In the genomic region with DNA sequence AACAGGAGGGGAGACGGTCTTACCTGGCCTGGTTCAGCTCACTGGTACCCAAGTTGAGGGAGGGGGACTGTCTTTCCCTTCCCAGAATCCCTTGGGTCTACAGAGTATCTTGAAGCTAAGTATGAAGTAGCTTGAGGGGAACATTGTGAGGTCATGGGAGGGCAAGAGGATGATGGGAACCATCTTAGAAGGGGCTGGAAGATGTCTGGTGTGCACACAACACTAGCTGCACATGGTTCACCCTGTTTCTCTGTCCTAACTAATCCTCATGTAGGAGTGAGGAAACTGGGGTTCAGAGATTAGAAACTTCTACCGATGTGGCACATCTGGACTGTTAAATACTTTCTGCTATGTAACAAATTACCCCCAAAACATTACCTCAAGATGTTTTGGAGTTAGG, we compare ENCODE assay signal across 8 mouse cellular contexts. TPM values are rescaled to one million over a fixed set of nuclear protein-coding genes. Genes with fewer than 3 reads are reported as not detected.
DNase-seq lines count a peak whose midpoint lies in the region; ATAC-seq and TF ChIP-seq lines count a peak whose summit lies in the region.

Gene Pdpk1, minus strand, starts transcription at position 101 of the 400 bp plus-strand sequence.

- peaks cover 10% of the 10 kb centered on the region; the same call in 1 of the 2 replicates for H3K4me1 ChIP-seq in heart, embryonic 10.5 days
- H3K4me1 ChIP-seq in midbrain, postnatal 0 days (ENCODE audit: insufficient read depth, low read length): peaks cover 5% of the 10 kb centered on the region; the same call in 1 of the 2 replicates

- peak within 1 kb of the TSS; percentile 62 for H3K4me3 ChIP-seq in heart, embryonic 10.5 days
- peak within 1 kb of the TSS; percentile 27; the same call in 1 of the 2 replicates for H3K4me3 ChIP-seq in midbrain, postnatal 0 days (ENCODE audit: low read depth, low read length)

- H3K9me3 ChIP-seq in heart, embryonic 10.5 days: no peaks in the 10 kb centered on the region
- no peaks in the 10 kb centered on the region for H3K9me3 ChIP-seq in midbrain, postnatal 0 days (ENCODE audit: low read length)

- H3K9ac ChIP-seq in midbrain, postnatal 0 days (replicated peaks; ENCODE audit: low read length, poor library complexity, severe bottlenecking): no peak within 1 kb of the TSS; the same call in 1 of the 2 replicates

- no peak for TF ChIP-seq CTCF in midbrain, postnatal 0 days (IDR thresholded peaks at IDR 0.05)

- DNase-seq in layer of hippocampus, adult 8-10 months (ENCODE audit: low spot score in 2 of 2): no peak
- no peak for DNase-seq in layer of hippocampus, adult 9-10 months (ENCODE audit: low spot score)
- no peak for DNase-seq in heart, embryonic 10.5 days (ENCODE audit: low spot score)
- DNase-seq in left cerebral cortex, adult 8-10 months (ENCODE audit: low spot score in 2 of 2): no peak
- no peak for DNase-seq in midbrain, postnatal 0 days (ENCODE audit: low spot score)
- DNase-seq in frontal cortex, postnatal 36 days (ENCODE audit: low spot score in 2 of 2): no peak
- DNase-seq in cerebellum, adult 9-11 months: no peak

- H3K27ac ChIP-seq in heart, embryonic 10.5 days: peak within 1 kb of the TSS; percentile 52; the same call in 1 of the 2 replicates
- no peak within 1 kb of the TSS for H3K27ac ChIP-seq in midbrain, postnatal 0 days (ENCODE audit: low read depth, low read length)

- peak within 1 kb of the TSS; percentile 63 for H3K4me2 ChIP-seq in midbrain, postnatal 0 days (ENCODE audit: low read depth, low read length, poor library complexity, severe bottlenecking)

- no peak for ATAC-seq in common myeloid progenitor, adult 5-6 weeks (replicated peaks; ENCODE audit: low read depth, poor library complexity, severe bottlenecking)
- no peak for ATAC-seq in midbrain, postnatal 0 days (ENCODE audit: low FRiP score)

- WGBS in heart, embryonic 10.5 days: 82% methylated on average over 2 of the region's 2 CpGs
- 95% methylated on average over 2 of the region's 2 CpGs for WGBS in midbrain, postnatal 0 days

- peaks cover 13% of the 10 kb centered on the region; the same call in 1 of the 2 replicates for H3K36me3 ChIP-seq in heart, embryonic 10.5 days
- no peaks in the 10 kb centered on the region for H3K36me3 ChIP-seq in midbrain, postnatal 0 days (ENCODE audit: insufficient read depth, low read length)

- H3K27me3 ChIP-seq in heart, embryonic 10.5 days (ENCODE audit: insufficient read depth, poor library complexity, severe bottlenecking): no peaks in the 10 kb centered on the region
- no peaks in the 10 kb centered on the region for H3K27me3 ChIP-seq in midbrain, postnatal 0 days (ENCODE audit: insufficient read depth, low read length)

RNA-seq across cellular contexts. Expression of gene Pdpk1, which starts in this region (rescaled TPM):
- 100 to 1,000 TPM in 3 of 4 experiments, 10 to 100 TPM in 1; 95.3 to 124 (median 108) TPM for total RNA-seq in layer of hippocampus, adult 8-10 months (2022)
- 33.8 and 40.7 TPM in 2 replicates for total RNA-seq in common myeloid progenitor, adult 5-6 weeks (2017)
- polyA plus RNA-seq in heart, embryonic 10.5 days (2016; fragmentation: Nextera tagmentation; extraction: Ambion mirVana): 33.0 and 38.7 TPM in 2 replicates
- total RNA-seq in left cerebral cortex, adult 8-10 months (2022): 100 to 1,000 TPM; 105 to 133 (median 122) TPM
- 57.9 and 68.1 TPM in 2 replicates for total RNA-seq in midbrain, postnatal 0 days (2014; rRNA removed)
- 53.2 and 61.5 TPM in 2 replicates for polyA plus RNA-seq in midbrain, postnatal 0 days (2015; fragmentation: Nextera tagmentation; extraction: Ambion mirVana)
